15 mouse cellular contexts compared by ENCODE assay signal in the genomic region with DNA sequence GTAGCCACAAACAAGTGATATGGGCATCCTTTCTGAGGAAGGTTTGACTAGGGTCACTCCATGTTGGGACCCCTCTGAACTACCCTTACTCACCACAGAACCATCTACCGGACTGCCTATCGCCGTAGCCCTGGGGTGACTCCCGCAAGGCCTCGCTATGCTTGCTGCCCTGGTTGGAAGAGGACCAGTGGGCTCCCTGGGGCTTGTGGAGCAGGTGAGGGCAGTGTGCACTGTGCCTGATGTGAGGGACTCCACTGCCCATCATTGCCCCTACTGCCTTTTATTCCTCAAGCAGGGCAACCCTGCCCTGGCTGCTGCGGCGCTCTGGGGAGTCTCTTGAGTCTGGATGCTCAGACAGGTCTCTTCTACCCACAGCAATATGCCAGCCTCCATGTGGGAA. TPM values are rescaled to one million over a fixed set of nuclear protein-coding genes. Genes with fewer than 3 reads are reported as not detected.
A peak's percentile ranks its signal among the peaks of the same experiment; 100 is the strongest.
DNase-seq lines count a peak whose midpoint lies in the region; ATAC-seq lines count a peak whose summit lies in the region.
"Had no signal": no experiment of that assay in that cellular context is flagged by ENCODE, and none has a peak within 500 bp of the region (broad histone marks: within the 10 kb centered on the region; RNA-seq: fewer than 3 reads in every experiment).

No protein-coding gene starts in this region.

- H3K36me3 ChIP-seq in heart, embryonic 12.5 days, result peaks cover 57% of the 10 kb centered on the region
- H3K36me3 ChIP-seq in kidney, embryonic 15.5 days, result peaks cover 44% of the 10 kb centered on the region
- H3K36me3 ChIP-seq in neural tube, embryonic 13.5 days, result no peaks in the 10 kb centered on the region
- H3K36me3 ChIP-seq: midbrain, embryonic 12.5 days; neural tube, embryonic 12.5 days had no signal

- no peaks in the 10 kb centered on the region for H3K9me3 ChIP-seq in heart, embryonic 12.5 days (replicated peaks)
- no peaks in the 10 kb centered on the region for H3K9me3 ChIP-seq in kidney, embryonic 15.5 days (replicated peaks)
- no peaks in the 10 kb centered on the region for H3K9me3 ChIP-seq in neural tube, embryonic 13.5 days
- H3K9me3 ChIP-seq: liver, embryonic 13.5 days; midbrain, embryonic 12.5 days; neural tube, embryonic 12.5 days had no signal

- peaks cover 37% of the 10 kb centered on the region for H3K4me1 ChIP-seq in heart, embryonic 12.5 days (replicated peaks)
- H3K4me1 ChIP-seq in kidney, embryonic 15.5 days, result peaks cover 45% of the 10 kb centered on the region
- H3K4me1 ChIP-seq in neural tube, embryonic 13.5 days (replicated peaks), result peaks cover 8% of the 10 kb centered on the region; the same call in 1 of the 2 replicates

- ATAC-seq in heart, embryonic 12.5 days (ENCODE audit: insufficient number of reproducible peaks, low FRiP score), result no peak
- no peak for ATAC-seq in kidney, embryonic 15.5 days (replicated peaks; ENCODE audit: low FRiP score)
- ATAC-seq in neural tube, embryonic 13.5 days (ENCODE audit: low read depth), result no peak
- ATAC-seq: forebrain, postnatal 0 days had no signal

- 87% methylated on average over 7 of the region's 7 CpGs for WGBS in heart, embryonic 12.5 days
- WGBS in kidney, embryonic 15.5 days, result 83% methylated on average over 7 of the region's 7 CpGs
- WGBS in neural tube, embryonic 13.5 days, result 92% methylated on average over 7 of the region's 7 CpGs

- H3K27me3 ChIP-seq in heart, embryonic 12.5 days (replicated peaks), result no peaks in the 10 kb centered on the region
- H3K27me3 ChIP-seq in kidney, embryonic 15.5 days, result no peaks in the 10 kb centered on the region
- H3K27me3 ChIP-seq in neural tube, embryonic 13.5 days, result no peaks in the 10 kb centered on the region
- H3K27me3 ChIP-seq: neural tube, embryonic 12.5 days had no signal

- H3K4me2 ChIP-seq in heart, embryonic 12.5 days, result peak overlapping the region; percentile 80
- H3K4me2 ChIP-seq in kidney, embryonic 15.5 days, result peak overlapping the region; percentile 84
- no peak overlapping the region for H3K4me2 ChIP-seq in neural tube, embryonic 13.5 days
- H3K4me2 ChIP-seq: liver, embryonic 13.5 days; midbrain, embryonic 12.5 days; neural tube, embryonic 12.5 days had no signal

- no peak overlapping the region for H3K9ac ChIP-seq in heart, embryonic 12.5 days
- no peak overlapping the region for H3K9ac ChIP-seq in kidney, embryonic 15.5 days
- H3K9ac ChIP-seq in neural tube, embryonic 13.5 days, result 0 out of 2 replicates have a peak overlapping the region, but pooled peaks have one; percentile 43
- H3K9ac ChIP-seq: forebrain, postnatal 0 days; liver, embryonic 13.5 days; midbrain, embryonic 12.5 days; neural tube, embryonic 12.5 days had no signal

- no peak overlapping the region for H3K27ac ChIP-seq in heart, embryonic 12.5 days (ENCODE audit: poor library complexity, severe bottlenecking)
- H3K27ac ChIP-seq in kidney, embryonic 15.5 days, result peak overlapping the region; percentile 83
- H3K27ac ChIP-seq in neural tube, embryonic 13.5 days (replicated peaks), result no peak overlapping the region
- H3K27ac ChIP-seq: liver, embryonic 13.5 days; midbrain, embryonic 12.5 days; neural tube, embryonic 12.5 days had no signal

- DNase-seq in heart, postnatal 4 days, result no peak
- DNase-seq in kidney, adult 11 months, result no peak
- DNase-seq in neural tube, embryonic 10.5 days (ENCODE audit: extremely low spot score, low spot score), result no peak
- DNase-seq in right cerebral cortex, postnatal 4 days, result no peak
- DNase-seq: cerebellum, postnatal 36 days; forebrain, postnatal 0 days; gastrocnemius, postnatal 25 days; kidney, postnatal 14 days; liver, embryonic 13.5 days had no signal

- no peak overlapping the region for H3K4me3 ChIP-seq in heart, embryonic 12.5 days
- H3K4me3 ChIP-seq in kidney, embryonic 15.5 days (replicated peaks), result peak overlapping the region; percentile 77
- no peak overlapping the region for H3K4me3 ChIP-seq in neural tube, embryonic 13.5 days
- H3K4me3 ChIP-seq: liver, embryonic 13.5 days; midbrain, embryonic 12.5 days; neural tube, embryonic 12.5 days had no signal

RNA-seq across cellular contexts. Expression of a gene that starts 3.8 kb away (rescaled TPM):
- 0.28 TPM in 1 of 2 replicates, not detected in the other for polyA plus RNA-seq in heart, embryonic 12.5 days (2016; fragmentation: Nextera tagmentation; extraction: Ambion mirVana)
- total RNA-seq in heart, postnatal 4 days (2021), result not detected
- polyA plus RNA-seq in kidney, embryonic 15.5 days (2015; fragmentation: Nextera tagmentation; extraction: Ambion mirVana), result not detected in 2 replicates
- polyA plus RNA-seq in neural tube, embryonic 13.5 days (2015; fragmentation: Nextera tagmentation; extraction: Ambion mirVana), result not detected in 2 replicates
- total RNA-seq: forebrain, postnatal 0 days; gastrocnemius, postnatal 25 days; left cerebral cortex, adult 18-20 months had no signal
- polyA plus RNA-seq: forebrain, postnatal 0 days; liver, embryonic 13.5 days; midbrain, embryonic 12.5 days; neural tube, embryonic 12.5 days had no signal

RNA-seq across cellular contexts. Expression of a gene that starts 10.5 kb away (rescaled TPM):
- 139 and 146 TPM in 2 replicates for polyA plus RNA-seq in heart, embryonic 12.5 days (2016; fragmentation: Nextera tagmentation; extraction: Ambion mirVana)
- 100 to 1,000 TPM; 317 to 343 TPM for total RNA-seq in heart, postnatal 4 days (2021)
- polyA plus RNA-seq in kidney, embryonic 15.5 days (2015; fragmentation: Nextera tagmentation; extraction: Ambion mirVana), result 218 and 219 TPM in 2 replicates
- 78.3 and 82.0 TPM in 2 replicates for polyA plus RNA-seq in neural tube, embryonic 13.5 days (2015; fragmentation: Nextera tagmentation; extraction: Ambion mirVana)

RNA-seq across cellular contexts. Expression of a gene that starts 13.9 kb away (rescaled TPM):
- polyA plus RNA-seq in heart, embryonic 12.5 days (2016; fragmentation: Nextera tagmentation; extraction: Ambion mirVana), result 18.4 and 23.2 TPM in 2 replicates
- 10 to 100 TPM; 23.9 to 25.4 TPM for total RNA-seq in heart, postnatal 4 days (2021)
- polyA plus RNA-seq in kidney, embryonic 15.5 days (2015; fragmentation: Nextera tagmentation; extraction: Ambion mirVana), result 41.7 and 47.7 TPM in 2 replicates
- 6.0 and 7.4 TPM in 2 replicates for polyA plus RNA-seq in neural tube, embryonic 13.5 days (2015; fragmentation: Nextera tagmentation; extraction: Ambion mirVana)

RNA-seq across cellular contexts. Expression of a gene that starts 38.0 kb away (rescaled TPM):
- 16.4 and 17.3 TPM in 2 replicates for polyA plus RNA-seq in heart, embryonic 12.5 days (2016; fragmentation: Nextera tagmentation; extraction: Ambion mirVana)
- 1 to 10 TPM; 6.1 to 7.0 TPM for total RNA-seq in heart, postnatal 4 days (2021)
- 32.9 and 33.1 TPM in 2 replicates for polyA plus RNA-seq in kidney, embryonic 15.5 days (2015; fragmentation: Nextera tagmentation; extraction: Ambion mirVana)
- polyA plus RNA-seq in neural tube, embryonic 13.5 days (2015; fragmentation: Nextera tagmentation; extraction: Ambion mirVana), result 91.8 and 101 TPM in 2 replicates
